Mouse (Mus musculus) bone marrow, adult 2 months (tissue): Measurements from ENCODE around the gene Parp3.

Experiments
- CTCF ChIP-seq: fragments of 200-500 bp; IDR thresholded peaks from 2 replicates; pipeline ENCODE4 v1.5.1; 2011; ENCODE audit warnings: low read length, control low read depth; ENCODE audit not compliant: control insufficient read depth, insufficient read depth
- POLR2A ChIP-seq: fragments of 200-500 bp; IDR thresholded peaks from 2 replicates; pipeline ENCODE4 v1.6.1; 2011; ENCODE audit warnings: low read depth, mild to moderate bottlenecking, control low read depth, low read length, borderline replicate concordance; ENCODE audit not compliant: control insufficient read depth

GRCm38 (mm10) chr9:106504246-106504645 lies 27.5 kb upstream of the Parp3 start:
- no peak for TF ChIP-seq POLR2A
- no peak for TF ChIP-seq CTCF
